Mouse (Mus musculus) stomach, embryonic 14.5 days (tissue): ENCODE data around the gene Zbp1. TPM values are rescaled to one million over a fixed set of nuclear protein-coding genes. Genes with fewer than 3 reads are reported as not detected.

Experiments used
- ATAC-seq: fragments of 200-750 bp; cut with Nextera tagmentation; 2 replicates; pipeline ENCODE4 v1.8.0; 2017; ENCODE audit warnings: low read depth, moderate TSS enrichment; ENCODE audit not compliant: insufficient number of reproducible peaks, insufficient read depth, low FRiP score
- H3K27ac ChIP-seq: fragments of 300-500 bp; sonication (generic); 2 replicates; pipeline ENCODE4 v1.5.1; 2014; ENCODE audit warnings: mild to moderate bottlenecking, low read length, moderate library complexity, mixed read lengths
- H3K27me3 ChIP-seq: fragments of 300-500 bp; sonication (generic); 2 replicates; pipeline ENCODE4 v1.6.1; 2014; ENCODE audit warnings: low read length, control low read depth, mixed read lengths; ENCODE audit not compliant: control insufficient read depth, insufficient read depth
- H3K36me3 ChIP-seq: fragments of 300-500 bp; sonication (generic); 2 replicates; pipeline ENCODE4 v1.6.1; 2014; ENCODE audit warnings: mild to moderate bottlenecking, control low read depth, low read length, moderate library complexity, mixed read lengths; ENCODE audit not compliant: control insufficient read depth, insufficient read depth
- H3K4me1 ChIP-seq: fragments of 300-500 bp; sonication (generic); 2 replicates; pipeline ENCODE4 v1.6.1; 2014; ENCODE audit warnings: low read length, control low read depth, mixed read lengths; ENCODE audit not compliant: control insufficient read depth, insufficient read depth
- H3K4me2 ChIP-seq: fragments of 300-500 bp; sonication (generic); replicated peaks from 2 replicates; pipeline ENCODE4 v1.6.1; 2014; ENCODE audit warnings: low read depth, low read length, control low read depth
- H3K4me3 ChIP-seq: fragments of 300-500 bp; sonication (generic); 2 replicates; pipeline ENCODE4 v1.5.1; 2014; ENCODE audit warnings: low read depth, low read length, control low read depth
- H3K9ac ChIP-seq: fragments of 300-500 bp; sonication (generic); replicated peaks from 2 replicates; pipeline ENCODE4 v1.6.1; 2014; ENCODE audit warnings: low read depth, mild to moderate bottlenecking, control low read depth, low read length, moderate library complexity, mixed read lengths
- H3K9me3 ChIP-seq: fragments of 300-500 bp; sonication (generic); 2 replicates; pipeline ENCODE4 v1.6.1; 2016; ENCODE audit warnings: low read depth, low read length, control low read depth; ENCODE audit not compliant: control insufficient read depth
- WGBS: fragments of 180-500 bp; shearing (Covaris S2); extraction: QIAGEN DNeasy Blood & Tissue Kit; methylation state at CpG from one replicate; pipeline ENCODE4 v1.1.7; 2014; 5-methylcytosine and 5-hydroxymethylcytosine counted together
- polyA plus RNA-seq: library from polyadenylated mRNA; unstranded; fragments of >200 nt; fragmentation: Nextera tagmentation; extraction: Ambion mirVana; gene quantifications from 2 replicates; pipeline ENCODE4 v1.2.1, GENCODE M21; 2014

Zbp1 gene
- polyA plus RNA-seq, 1 experiment from 2014 or later, result 0.91 TPM

DNA sequence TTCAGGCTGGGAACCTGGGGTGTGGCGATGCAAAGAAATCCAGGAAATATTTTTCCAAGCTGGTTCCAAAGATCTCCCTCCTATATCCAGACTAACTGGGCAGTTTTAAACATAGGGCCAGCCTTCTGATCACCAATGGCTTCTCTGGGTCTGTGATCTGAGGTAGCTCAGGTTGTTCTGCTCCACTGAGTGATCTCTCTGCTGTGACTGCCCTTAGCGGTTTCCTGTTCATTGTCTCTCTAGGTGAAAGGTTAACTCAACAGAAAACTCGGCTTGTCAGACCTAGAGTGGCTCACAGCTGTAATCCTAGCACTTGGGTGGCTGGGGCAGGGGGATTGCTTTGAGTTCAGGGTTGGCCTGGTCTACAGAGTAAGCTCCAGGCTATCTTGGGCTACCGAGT lies 61.3 kb downstream of the Zbp1 start:
- H3K4me1 ChIP-seq, result peaks cover 9% of the 10 kb centered on the region; the same call in 1 of the 2 replicates
- H3K4me2 ChIP-seq, result no peak overlapping the region
- no peaks in the 10 kb centered on the region for H3K27me3 ChIP-seq
- no peak overlapping the region for H3K4me3 ChIP-seq
- H3K36me3 ChIP-seq, result no peaks in the 10 kb centered on the region
- no peak overlapping the region for H3K9ac ChIP-seq
- WGBS, result 58% methylated on average over 4 of the region's 4 CpGs
- no peak for ATAC-seq
- no peak overlapping the region for H3K27ac ChIP-seq
- no peaks in the 10 kb centered on the region for H3K9me3 ChIP-seq

DNA sequence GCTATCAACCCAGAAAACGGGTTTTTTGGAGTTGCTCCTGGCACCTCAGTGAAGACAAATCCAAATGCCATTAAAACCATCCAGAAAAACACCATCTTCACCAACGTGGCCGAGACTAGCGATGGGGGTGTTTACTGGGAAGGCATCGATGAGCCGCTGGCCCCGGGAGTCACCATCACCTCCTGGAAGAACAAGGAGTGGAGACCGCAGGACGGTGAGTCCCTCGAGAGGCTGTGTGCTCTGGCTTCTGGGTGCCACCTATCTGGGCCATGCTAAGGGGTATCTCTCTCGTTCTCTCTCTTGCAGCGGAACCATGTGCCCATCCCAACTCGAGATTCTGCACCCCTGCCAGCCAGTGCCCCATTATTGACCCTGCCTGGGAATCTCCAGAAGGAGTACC lies 61.8 kb downstream of the Zbp1 start:
- Histone ChIP-seq H3K36me3 (no peaks in the 10 kb centered on the region), H3K4me1 (peaks cover 13% of the 10 kb centered on the region; the same call in 1 of the 2 replicates), H3K27me3 (no peaks in the 10 kb centered on the region), H3K9ac (no peak overlapping the region), H3K9me3 (no peaks in the 10 kb centered on the region), H3K27ac (no peak overlapping the region), H3K4me2 (no peak overlapping the region), H3K4me3 (no peak overlapping the region)
- no peak for ATAC-seq
- WGBS, result 84% methylated on average over 13 of the region's 13 CpGs

Other genes with a start within 250 kb of the Zbp1 start
- 0.54 and 0.76 TPM in 2 replicates for gene Spo11, start 241.2 kb downstream of the Zbp1 start, polyA plus RNA-seq
- 138 and 146 TPM in 2 replicates for gene Rae1, start 218.8 kb downstream of the Zbp1 start, polyA plus RNA-seq
- gene Rbm38, start 198.4 kb downstream of the Zbp1 start, polyA plus RNA-seq, result 35.6 and 37.9 TPM in 2 replicates
- 0.14 and 0.17 TPM in 2 replicates for gene Ctcfl, start 99.4 kb downstream of the Zbp1 start, polyA plus RNA-seq
- gene Pck1, start 65.9 kb downstream of the Zbp1 start, polyA plus RNA-seq, result 0.21 and 0.23 TPM in 2 replicates
- 13.3 and 14.8 TPM in 2 replicates for gene Pmepa1, start 57.6 kb upstream of the Zbp1 start, polyA plus RNA-seq